Mouse (Mus musculus) liver, embryonic 12.5 days (tissue): ENCODE results near the gene Dnah2. TPM values are rescaled to one million over a fixed set of nuclear protein-coding genes. Genes with fewer than 3 reads are reported as not detected.

Experiments
- ATAC-seq: fragments of 200-750 bp; cut with Nextera tagmentation; 2 replicates; pipeline ENCODE4 v1.8.0; 2017; ENCODE audit warnings: moderate number of reproducible peaks, mild to moderate bottlenecking, moderate library complexity
- H3K27ac ChIP-seq: fragments of 300-500 bp; sonication (generic); 2 replicates; pipeline ENCODE4 v1.5.1; 2016; ENCODE audit warnings: mild to moderate bottlenecking
- H3K27me3 ChIP-seq: fragments of 300-500 bp; sonication (generic); replicated peaks from 2 replicates; pipeline ENCODE4 v1.6.1; 2016; ENCODE audit warnings: mild to moderate bottlenecking, moderate library complexity
- H3K36me3 ChIP-seq: fragments of 300-500 bp; sonication (generic); 2 replicates; pipeline ENCODE4 v1.6.1; 2016; ENCODE audit warnings: mild to moderate bottlenecking, moderate library complexity
- H3K4me1 ChIP-seq: fragments of 300-500 bp; sonication (generic); 2 replicates; pipeline ENCODE4 v1.6.1; 2016
- H3K4me2 ChIP-seq: fragments of 300-500 bp; sonication (generic); 2 replicates; pipeline ENCODE4 v1.6.1; 2016; ENCODE audit warnings: mild to moderate bottlenecking, moderate library complexity
- H3K4me3 ChIP-seq: fragments of 300-500 bp; sonication (generic); 2 replicates; pipeline ENCODE4 v1.5.1; 2016; ENCODE audit warnings: mild to moderate bottlenecking, moderate library complexity
- H3K9ac ChIP-seq: fragments of 300-500 bp; sonication (generic); 2 replicates; pipeline ENCODE4 v1.6.1; 2016; ENCODE audit warnings: mild to moderate bottlenecking, moderate library complexity
- H3K9me3 ChIP-seq: fragments of 300-500 bp; sonication (generic); replicated peaks from 2 replicates; pipeline ENCODE4 v1.6.1; 2016; ENCODE audit warnings: mild to moderate bottlenecking, moderate library complexity
- WGBS: fragments of 180-500 bp; shearing (Covaris S2); methylation state at CpG from one replicate; pipeline ENCODE4 v1.1.7; 2016; ENCODE audit not compliant: insufficient replicate concordance; 5-methylcytosine and 5-hydroxymethylcytosine counted together
- polyA plus RNA-seq: library from polyadenylated mRNA; unstranded; fragments of >200 nt; fragmentation: Nextera tagmentation; extraction: Ambion mirVana; gene quantifications from 2 replicates; pipeline ENCODE4 v1.2.1, GENCODE M21; 2016

The Dnah2 gene
- polyA plus RNA-seq, 1 experiment from 2014 or later: 0.06 TPM

DNA sequence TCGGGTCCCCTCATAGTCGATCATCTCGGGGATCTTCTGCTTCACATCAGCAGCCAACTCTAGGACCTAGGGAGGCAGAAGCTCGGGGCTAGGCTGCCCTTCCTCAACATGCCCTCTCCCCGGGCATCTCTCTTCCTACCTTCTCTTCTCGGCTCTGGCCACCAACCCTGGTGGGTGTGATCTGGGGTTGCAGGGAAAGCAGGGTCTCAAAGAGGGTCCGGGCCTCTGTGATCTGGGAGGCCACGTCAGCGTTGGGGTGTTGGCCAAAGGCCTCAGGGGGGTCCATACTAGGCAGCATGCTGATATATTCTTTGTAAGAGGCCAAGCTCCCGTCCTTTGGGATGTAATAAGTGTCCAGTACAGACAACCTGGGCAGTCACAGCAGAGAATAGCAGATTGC, 126.1 kb downstream of the Dnah2 start:
- H3K4me3 ChIP-seq: no peak overlapping the region
- no peak overlapping the region for H3K27ac ChIP-seq
- WGBS: 75% methylated on average over 10 of the region's 10 CpGs
- H3K27me3 ChIP-seq: peaks cover 33% of the 10 kb centered on the region
- no peak overlapping the region for H3K9ac ChIP-seq
- peaks cover 71% of the 10 kb centered on the region for H3K4me1 ChIP-seq
- no peak overlapping the region for H3K4me2 ChIP-seq
- no peaks in the 10 kb centered on the region for H3K36me3 ChIP-seq
- H3K9me3 ChIP-seq: no peaks in the 10 kb centered on the region
- ATAC-seq: no peak

DNA sequence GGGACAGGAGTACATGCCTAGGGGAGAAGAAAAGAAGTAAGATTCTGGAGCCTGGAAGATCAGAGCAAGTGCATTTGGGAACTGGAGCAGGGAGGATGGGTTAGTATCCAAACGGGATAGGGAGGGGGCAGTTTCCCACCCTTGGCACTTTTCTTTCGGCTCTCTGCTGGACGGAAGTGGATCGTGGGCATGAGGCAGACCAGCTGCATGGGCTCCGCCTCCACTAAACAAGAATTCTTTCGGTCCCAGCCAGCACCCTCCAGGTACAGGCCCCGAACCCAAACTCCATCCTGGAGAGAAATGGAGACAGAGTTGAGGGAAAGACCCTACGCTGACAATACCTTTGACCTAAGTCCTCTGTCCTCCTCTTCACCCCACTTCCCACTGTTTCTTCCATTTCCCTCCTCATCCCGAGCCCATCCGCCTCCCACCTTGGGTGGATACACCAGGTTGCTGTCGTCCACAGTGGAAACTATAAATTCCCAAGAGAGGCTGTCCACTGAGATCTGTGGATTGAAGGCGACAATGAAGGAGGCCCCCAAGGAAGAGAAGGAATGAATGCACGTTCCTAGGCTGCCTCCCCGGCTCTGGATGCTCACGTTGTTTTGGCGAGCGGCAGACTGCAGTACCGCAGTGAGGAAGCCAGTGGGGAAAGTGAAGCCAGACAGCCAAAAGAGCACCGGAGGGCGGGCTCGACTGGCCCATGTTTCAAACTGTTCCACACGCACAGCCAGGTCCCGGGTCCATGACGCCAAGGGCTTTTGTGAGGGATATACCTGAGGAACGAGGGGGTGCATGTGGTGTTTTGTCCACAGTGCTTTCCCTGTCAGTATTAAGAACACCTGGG, 127.6 kb downstream of the Dnah2 start:
- no peaks in the 10 kb centered on the region for H3K36me3 ChIP-seq
- no peak overlapping the region for H3K9ac ChIP-seq
- no peak overlapping the region for H3K27ac ChIP-seq
- no peak for ATAC-seq
- H3K4me3 ChIP-seq: 0 out of 2 replicates have a peak overlapping the region, but pooled peaks have one; percentile 60
- 29% methylated on average over 25 of the region's 25 CpGs for WGBS
- H3K9me3 ChIP-seq: no peaks in the 10 kb centered on the region
- peaks cover 80% of the 10 kb centered on the region for H3K4me1 ChIP-seq
- H3K4me2 ChIP-seq: peak overlapping the region; percentile 100
- H3K27me3 ChIP-seq: peaks cover 42% of the 10 kb centered on the region

DNA sequence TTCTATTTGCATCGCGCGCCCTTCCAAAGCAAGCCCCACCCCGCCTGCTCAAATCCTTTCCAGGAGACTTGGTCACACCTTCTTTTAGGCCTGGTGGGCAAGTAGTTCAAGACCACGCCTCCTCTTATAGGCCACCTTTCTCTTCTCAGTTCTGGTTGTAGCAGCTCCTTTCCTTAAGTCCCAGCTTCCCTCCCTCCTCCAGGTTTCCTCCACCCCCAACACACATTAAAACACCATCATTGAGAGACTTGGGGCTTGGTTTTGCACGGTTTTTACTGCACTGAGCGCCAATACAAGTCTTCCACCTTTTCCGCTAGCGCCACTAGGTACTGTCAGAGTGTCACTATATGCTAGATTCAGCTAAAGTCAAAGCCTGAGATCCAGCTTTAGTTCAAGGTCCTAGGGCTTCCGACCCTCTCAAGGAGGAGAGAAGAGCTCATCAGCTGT, 128.3 kb downstream of the Dnah2 start:
- ATAC-seq: no peak
- no peaks in the 10 kb centered on the region for H3K9me3 ChIP-seq
- H3K4me1 ChIP-seq: peaks cover 80% of the 10 kb centered on the region
- peaks cover 49% of the 10 kb centered on the region for H3K27me3 ChIP-seq
- WGBS: 14% methylated on average over 10 of the region's 10 CpGs
- H3K9ac ChIP-seq: no peak overlapping the region; the same call in 1 of the 2 replicates
- H3K4me3 ChIP-seq: peak overlapping the region; percentile 60
- no peaks in the 10 kb centered on the region for H3K36me3 ChIP-seq
- H3K27ac ChIP-seq: peak overlapping the region; percentile 83; the same call in 1 of the 2 replicates
- H3K4me2 ChIP-seq: peak overlapping the region; percentile 100

DNA sequence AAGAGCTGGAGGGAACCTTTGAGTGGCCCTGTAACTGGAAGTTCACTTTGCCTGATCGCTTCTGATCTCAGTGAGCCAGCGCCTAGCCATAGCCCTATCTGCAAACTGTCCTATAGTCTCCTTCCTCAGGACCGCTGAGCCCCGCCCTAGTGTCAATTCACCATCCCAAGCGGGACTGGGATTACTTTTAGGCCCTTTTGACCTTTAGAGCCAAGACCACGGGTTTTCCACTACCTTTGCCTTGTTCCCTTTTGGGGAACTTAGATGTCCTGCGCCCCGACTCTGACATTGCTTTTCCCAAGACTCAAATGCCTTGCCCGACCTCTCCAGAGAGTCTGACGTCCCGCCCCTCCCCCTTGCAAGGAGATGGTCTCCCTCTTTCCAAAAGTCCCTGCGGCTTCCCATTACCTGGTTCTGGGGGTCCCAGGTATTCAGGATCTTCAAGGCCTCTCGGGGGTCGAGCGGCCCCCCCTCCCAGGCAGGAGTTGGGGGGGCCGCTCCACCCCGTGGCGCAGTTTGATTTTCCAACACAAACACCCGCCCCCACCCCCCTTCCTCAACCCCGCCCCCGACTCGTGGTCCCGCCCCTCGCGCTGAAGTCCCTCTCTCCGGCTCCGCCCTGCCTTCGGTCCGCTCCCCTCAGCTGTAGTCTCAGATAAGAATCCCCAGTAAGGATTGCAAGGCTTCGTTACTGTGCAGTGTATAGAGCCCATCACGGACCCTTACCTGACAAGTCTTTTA, 128.9 kb downstream of the Dnah2 start:
- under 1% methylated on average over 30 of the region's 31 CpGs for WGBS
- peak overlapping the region; percentile 63 for H3K9ac ChIP-seq
- peak overlapping the region; percentile 83 for H3K27ac ChIP-seq
- H3K4me2 ChIP-seq: peak overlapping the region; percentile 100
- H3K27me3 ChIP-seq: peaks cover 50% of the 10 kb centered on the region
- no peaks in the 10 kb centered on the region for H3K36me3 ChIP-seq
- H3K9me3 ChIP-seq: no peaks in the 10 kb centered on the region
- peaks cover 84% of the 10 kb centered on the region for H3K4me1 ChIP-seq
- peak; percentile 73 for ATAC-seq
- peak overlapping the region; percentile 60 for H3K4me3 ChIP-seq

DNA sequence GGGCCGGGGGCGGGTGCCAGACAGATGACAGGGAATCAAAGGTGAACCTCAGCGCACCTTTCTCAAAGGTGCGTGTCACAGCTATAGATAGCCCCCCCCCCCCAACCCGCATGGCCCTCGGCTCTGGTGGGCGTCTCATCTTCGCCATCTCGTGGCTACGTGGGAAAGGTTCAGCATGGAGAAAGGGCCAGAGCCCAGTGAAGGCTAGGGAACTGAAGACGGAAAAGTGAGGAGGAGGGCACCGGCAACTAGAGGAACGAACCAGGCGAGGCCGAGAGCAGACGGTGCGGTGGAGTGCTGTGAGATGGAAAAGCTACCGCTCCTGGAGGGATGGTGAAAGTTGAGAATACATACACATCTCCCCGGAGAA, 129.5 kb downstream of the Dnah2 start:
- Histone ChIP-seq H3K4me3 (peak overlapping the region; percentile 60), H3K27me3 (peaks cover 50% of the 10 kb centered on the region), H3K27ac (peak overlapping the region; percentile 83), H3K9me3 (no peaks in the 10 kb centered on the region), H3K36me3 (no peaks in the 10 kb centered on the region), H3K9ac (peak overlapping the region; percentile 63), H3K4me1 (peaks cover 86% of the 10 kb centered on the region), H3K4me2 (peak overlapping the region; percentile 100)
- WGBS: under 1% methylated on average over 19 of the region's 19 CpGs
- no peak for ATAC-seq

DNA sequence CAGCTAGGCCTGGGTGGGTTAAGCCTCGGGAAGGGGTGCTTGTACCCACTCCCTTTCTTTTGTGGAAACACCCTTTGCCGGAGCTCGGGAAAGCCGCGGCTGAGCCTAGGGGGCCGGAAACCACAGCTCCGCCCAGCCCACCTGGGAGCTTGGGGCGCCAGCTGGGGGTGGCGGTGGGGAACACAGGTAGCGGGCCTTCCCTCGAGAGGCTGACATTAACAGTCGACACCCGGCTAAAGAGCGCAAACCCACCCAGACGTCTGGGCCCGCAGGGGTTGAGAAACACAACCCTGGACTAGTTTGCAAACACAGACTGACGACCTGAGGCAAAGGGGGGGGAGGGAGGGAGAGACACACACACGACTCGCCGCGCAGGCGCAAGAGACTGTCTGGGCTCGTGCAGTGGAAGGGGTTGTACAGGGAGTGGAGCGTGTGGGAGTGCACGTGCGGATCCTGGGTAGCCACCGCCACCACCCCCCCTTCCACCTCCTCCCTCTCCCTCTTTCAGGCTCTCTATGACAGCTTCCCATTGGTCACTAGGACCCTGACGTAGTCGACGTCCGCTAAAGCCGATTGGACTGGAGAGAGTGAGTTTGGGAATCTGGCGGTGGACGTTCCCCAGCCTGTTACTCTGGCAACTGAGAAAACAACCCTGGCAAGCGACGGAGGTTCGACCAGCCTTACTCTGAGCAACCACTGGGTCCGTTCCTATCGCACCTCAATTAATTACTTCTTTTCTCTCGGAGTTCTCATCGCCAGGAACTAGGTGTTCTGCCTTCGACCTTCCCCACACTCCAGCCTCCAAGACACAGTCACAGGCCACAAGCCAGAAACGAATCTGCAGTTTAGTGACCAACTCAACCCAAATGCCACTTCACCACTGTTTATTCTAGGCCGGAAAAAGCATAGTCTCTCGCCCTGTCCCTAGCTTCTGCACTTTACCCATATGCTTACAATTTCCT, 130.1 kb downstream of the Dnah2 start:
- Histone ChIP-seq H3K9ac (peak overlapping the region; percentile 70), H3K27me3 (peaks cover 50% of the 10 kb centered on the region), H3K9me3 (no peaks in the 10 kb centered on the region), H3K4me1 (peaks cover 86% of the 10 kb centered on the region), H3K27ac (peak overlapping the region; percentile 83), H3K4me3 (peak overlapping the region; percentile 60), H3K4me2 (peak overlapping the region; percentile 100), H3K36me3 (no peaks in the 10 kb centered on the region)
- under 1% methylated on average over 40 of the region's 45 CpGs for WGBS
- ATAC-seq: peak; percentile 80

DNA sequence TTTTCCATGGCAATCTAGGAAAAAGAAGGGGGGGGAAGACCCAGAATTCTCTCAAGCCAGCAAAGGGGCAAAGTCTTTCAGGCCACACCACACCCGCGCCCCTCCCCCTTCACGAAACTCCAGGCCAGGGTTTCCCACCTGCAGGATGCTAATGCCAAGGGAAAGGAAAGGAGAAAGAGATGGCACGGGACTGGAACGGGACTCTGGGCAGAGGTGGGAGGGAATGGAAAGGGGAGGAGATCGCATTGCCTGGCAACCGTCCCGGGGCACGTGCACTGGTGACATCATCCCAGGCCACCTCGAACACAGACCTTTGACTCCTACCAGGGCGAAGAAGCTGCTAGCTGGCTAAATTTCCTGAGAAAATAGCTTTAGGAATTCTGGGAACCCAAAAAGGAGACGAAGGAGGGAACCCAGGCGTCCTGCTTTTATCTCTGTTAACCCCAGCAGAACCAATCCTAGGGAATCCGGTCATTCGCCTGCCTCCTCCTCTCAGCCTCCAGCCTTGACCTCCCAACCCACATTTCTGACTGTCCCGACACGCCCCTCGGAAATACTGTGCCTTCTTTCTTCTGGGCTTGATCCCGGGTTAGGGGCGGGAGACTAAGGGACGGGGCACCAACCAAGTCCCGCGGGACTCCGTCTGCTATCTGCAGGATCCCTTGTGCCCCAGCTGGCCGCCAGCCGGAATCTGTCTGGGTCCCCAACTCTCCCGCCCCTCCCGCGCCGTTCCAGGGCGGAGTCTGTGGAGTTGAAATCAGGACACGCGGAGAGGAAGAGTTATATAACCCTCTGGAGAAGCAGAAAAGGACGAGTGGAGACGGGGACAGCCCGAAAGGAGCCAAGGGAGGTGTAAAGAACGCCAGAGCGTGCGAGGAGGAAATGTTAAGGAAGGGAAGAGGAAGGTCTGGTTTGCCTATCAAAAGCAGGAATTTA, 131.2 kb downstream of the Dnah2 start:
- no peak for ATAC-seq

DNA sequence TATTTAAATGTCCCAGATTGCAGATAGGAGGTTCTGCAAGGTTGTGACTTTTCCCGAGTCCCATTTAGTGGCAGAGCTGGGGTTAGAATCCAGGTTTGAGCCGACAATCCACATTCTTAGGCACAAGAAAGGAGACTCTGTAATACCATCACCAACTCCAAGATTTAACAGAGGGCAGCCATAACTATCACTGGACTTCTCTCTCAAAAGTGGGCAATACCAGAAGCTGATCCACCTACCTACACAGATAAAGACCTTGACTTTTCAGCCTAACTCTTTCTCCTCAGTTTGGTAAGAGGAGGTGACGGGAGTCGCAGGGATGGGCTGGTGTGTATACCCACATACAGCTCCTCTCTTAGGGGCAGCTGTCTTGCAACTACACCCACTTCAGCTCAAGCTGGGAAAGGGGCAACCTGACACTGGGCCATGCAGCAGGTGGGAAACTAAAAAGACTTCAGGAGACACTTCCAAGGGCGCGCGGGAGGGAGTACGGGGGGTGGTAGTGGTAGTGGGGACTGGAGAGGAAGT, 131.9 kb downstream of the Dnah2 start:
- Histone ChIP-seq H3K4me1 (peaks cover 97% of the 10 kb centered on the region), H3K27me3 (peaks cover 33% of the 10 kb centered on the region), H3K9ac (peak overlapping the region; percentile 47; the same call in 1 of the 2 replicates), H3K36me3 (no peaks in the 10 kb centered on the region), H3K27ac (peak overlapping the region; percentile 79), H3K4me2 (peak overlapping the region; percentile 100), H3K4me3 (peak overlapping the region; percentile 60; the same call in 1 of the 2 replicates), H3K9me3 (no peaks in the 10 kb centered on the region)
- 21% methylated on average over 8 of the region's 8 CpGs for WGBS
- ATAC-seq: no peak

More for the DNA sequence above, 131.2 kb downstream of the Dnah2 start:
- no peaks in the 10 kb centered on the region for H3K36me3 ChIP-seq
- H3K4me2 ChIP-seq: peak overlapping the region; percentile 100
- H3K9ac ChIP-seq: peak overlapping the region; percentile 70
- no peaks in the 10 kb centered on the region for H3K9me3 ChIP-seq
- H3K4me3 ChIP-seq: peak overlapping the region; percentile 60
- WGBS: under 1% methylated on average over 39 of the region's 39 CpGs
- peaks cover 41% of the 10 kb centered on the region for H3K27me3 ChIP-seq
- peak overlapping the region; percentile 83 for H3K27ac ChIP-seq
- peaks cover 90% of the 10 kb centered on the region for H3K4me1 ChIP-seq

DNA sequence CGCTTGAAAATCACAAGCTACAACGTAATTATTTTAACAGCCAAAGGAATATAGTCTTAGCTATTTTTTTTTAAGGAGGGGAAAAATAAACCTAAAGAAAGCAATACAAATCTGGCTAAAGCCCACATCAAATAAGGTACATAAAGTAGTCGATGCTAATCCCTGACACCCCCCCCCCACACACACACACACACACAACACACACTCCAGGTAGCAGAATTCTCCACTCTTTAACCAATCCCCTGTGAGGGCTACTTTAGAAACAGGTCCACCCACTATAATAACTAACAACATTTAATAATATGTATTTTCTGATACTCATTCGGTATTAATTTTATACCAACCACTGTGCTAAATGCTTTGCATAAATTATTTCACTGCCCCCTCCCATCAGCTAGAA, 132.4 kb downstream of the Dnah2 start:
- Histone ChIP-seq H3K9me3 (no peaks in the 10 kb centered on the region), H3K36me3 (no peaks in the 10 kb centered on the region), H3K27me3 (peaks cover 28% of the 10 kb centered on the region), H3K9ac (peak overlapping the region; percentile 69), H3K27ac (peak overlapping the region; percentile 79), H3K4me2 (peak overlapping the region; percentile 100), H3K4me3 (peak overlapping the region; percentile 60), H3K4me1 (peaks cover 99% of the 10 kb centered on the region)
- WGBS: 7% methylated on average over 4 of the region's 4 CpGs
- ATAC-seq: no peak

DNA sequence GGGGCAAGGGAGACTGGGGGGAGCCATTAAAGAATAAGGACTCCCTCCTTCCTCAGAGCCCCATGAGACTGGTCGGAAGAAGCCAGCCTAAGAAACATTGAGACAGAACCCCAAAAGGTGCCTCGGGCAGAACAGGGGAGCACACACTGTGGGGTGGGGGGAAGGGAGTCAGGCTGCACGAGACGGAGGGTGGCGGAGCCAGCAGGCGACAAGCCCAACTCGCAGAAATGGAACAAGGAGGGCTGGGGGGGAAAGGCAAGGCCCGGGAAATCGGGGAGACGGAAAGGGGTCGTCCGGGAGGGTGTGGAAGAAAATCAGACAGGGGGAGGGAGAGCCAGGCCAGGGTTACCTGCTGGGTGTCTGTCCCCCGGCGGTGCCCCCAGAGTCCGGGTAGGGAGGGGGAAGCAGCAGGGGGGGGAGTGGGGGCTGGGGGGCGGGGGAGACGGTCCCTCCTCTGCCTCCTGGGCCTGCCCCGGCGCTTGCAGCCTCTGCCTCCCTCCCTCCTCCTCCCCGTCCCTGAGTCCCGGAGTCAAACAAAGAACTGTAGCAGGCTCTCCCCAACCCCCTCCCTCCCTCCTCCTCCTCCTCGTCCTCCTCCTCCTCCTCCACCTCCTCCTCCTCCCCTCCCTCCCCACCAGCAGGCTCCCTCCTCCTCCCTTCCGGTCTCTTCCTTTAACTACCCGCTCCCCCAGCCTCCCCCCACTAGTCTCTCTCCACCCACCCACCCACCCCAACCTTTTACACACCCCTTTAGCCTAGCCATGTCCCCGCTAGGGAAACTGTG, 133.1 kb downstream of the Dnah2 start:
- H3K9ac ChIP-seq: peak overlapping the region; percentile 69
- H3K4me3 ChIP-seq: peak overlapping the region; percentile 60
- H3K27me3 ChIP-seq: peaks cover 22% of the 10 kb centered on the region
- peak overlapping the region; percentile 100 for H3K4me2 ChIP-seq
- H3K4me1 ChIP-seq: peaks cover 95% of the 10 kb centered on the region
- no peak for ATAC-seq
- WGBS: 3% methylated on average over 17 of the region's 25 CpGs
- H3K27ac ChIP-seq: peak overlapping the region; percentile 79
- H3K36me3 ChIP-seq: no peaks in the 10 kb centered on the region
- no peaks in the 10 kb centered on the region for H3K9me3 ChIP-seq
